Mouse (Mus musculus) Muller cell, postnatal 12 days (primary cell): ENCODE measurements around the gene Mylk3.

Experiments used
- DNase-seq: peaks from one replicate; pipeline ENCODE4 v3.0.0-alpha.2; 2015; ENCODE audit errors: inconsistent ontology term

Gene Mylk3

DNA sequence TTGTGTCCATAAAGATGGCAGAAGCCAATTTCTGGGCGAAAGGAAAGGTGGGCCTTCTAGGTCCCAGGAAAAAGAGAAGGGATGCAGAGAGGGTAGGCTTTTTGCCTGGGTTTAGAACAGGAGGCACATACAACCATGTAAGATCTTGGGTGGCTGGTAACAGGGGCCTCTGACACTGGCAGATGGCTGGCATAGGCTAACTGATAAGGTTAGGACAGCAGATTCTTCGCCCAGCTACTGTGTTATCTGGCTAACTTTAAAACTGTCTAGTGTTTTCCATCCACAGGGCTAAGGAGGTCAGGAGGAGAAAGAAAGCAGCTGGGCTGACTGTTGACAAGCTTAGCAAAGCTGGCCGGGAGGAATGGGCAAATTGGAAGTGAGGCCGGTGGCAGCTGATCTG lies 67.6 kb downstream of the Mylk3 start:
- no peak for DNase-seq

GRCm38 (mm10) chr8:85313036-85313435 lies 73.1 kb downstream of the Mylk3 start:
- no peak for DNase-seq

DNA sequence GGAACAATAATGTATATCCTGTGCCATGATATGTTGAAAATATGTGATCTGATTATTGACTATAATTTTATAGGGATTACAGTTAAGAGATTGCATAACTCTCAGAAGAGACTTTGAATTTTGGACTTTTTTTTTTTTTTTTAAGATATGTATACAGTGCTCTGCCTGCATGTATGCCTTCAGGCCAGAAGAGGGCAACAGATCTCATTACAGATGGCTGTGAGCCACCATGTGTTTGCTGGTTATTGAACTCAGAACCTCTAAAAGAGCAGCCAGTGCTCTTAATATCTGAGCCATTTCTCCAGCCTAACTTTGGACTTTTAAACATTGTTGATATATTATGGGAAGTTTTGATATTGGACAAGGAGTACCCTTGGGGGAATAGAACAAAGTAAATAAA lies 74.4 kb downstream of the Mylk3 start:
- DNase-seq: peak; percentile 10

DNA sequence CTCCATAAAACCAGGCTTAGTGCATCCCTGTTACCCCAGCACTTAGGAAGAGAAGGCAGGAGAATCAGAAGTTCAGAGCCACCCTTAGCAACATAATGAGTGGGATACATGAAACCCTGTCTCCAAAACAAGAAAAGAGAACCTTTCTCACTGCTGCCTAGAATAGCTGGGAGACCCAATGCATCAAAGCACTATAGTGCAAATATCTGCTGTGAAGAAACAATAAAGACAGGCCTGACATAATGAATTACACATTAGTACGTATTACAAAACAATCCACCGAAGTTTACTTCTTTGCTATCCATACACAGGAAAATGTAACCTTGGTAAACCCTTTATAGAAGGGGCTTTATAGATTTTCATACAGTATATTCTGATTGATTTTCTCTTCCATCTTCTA lies 77.6 kb downstream of the Mylk3 start:
- DNase-seq: no peak

- no peak for DNase-seq
Observed at GRCm38 (mm10) chr8:85303531-85303930, 82.6 kb downstream of the Mylk3 start.

GRCm38 (mm10) chr8:85302931-85303330 lies 83.2 kb downstream of the Mylk3 start:
- no peak for DNase-seq

DNA sequence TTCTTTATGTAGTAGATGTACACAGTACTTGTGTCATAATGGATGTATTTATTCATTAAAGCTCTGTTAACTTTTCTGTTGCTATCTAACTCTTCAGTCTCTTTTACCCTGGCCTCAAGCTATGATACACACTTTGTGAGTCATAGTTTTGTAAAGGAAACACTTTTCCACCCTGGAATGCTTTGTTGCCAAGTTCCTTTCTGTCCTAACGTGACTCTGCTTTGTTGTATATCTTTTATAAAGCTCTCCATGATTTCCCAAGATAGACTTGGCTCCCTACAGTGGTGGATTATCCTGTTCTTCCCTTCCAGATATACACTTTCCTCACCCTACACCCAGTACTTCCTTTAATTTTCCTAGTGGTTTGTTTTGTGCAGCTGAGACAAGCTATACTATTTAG lies 84.2 kb downstream of the Mylk3 start:
- DNase-seq: peak; percentile 29

GRCm38 (mm10) chr8:85299434-85300077 lies 86.6 kb downstream of the Mylk3 start, which contains the start of the genes Orc6 and Vps35:
Gene Orc6, plus strand, starts transcription at chr8:85299632.
Gene Vps35, minus strand, starts transcription at chr8:85299802.
- DNase-seq: peak; percentile 98

DNA sequence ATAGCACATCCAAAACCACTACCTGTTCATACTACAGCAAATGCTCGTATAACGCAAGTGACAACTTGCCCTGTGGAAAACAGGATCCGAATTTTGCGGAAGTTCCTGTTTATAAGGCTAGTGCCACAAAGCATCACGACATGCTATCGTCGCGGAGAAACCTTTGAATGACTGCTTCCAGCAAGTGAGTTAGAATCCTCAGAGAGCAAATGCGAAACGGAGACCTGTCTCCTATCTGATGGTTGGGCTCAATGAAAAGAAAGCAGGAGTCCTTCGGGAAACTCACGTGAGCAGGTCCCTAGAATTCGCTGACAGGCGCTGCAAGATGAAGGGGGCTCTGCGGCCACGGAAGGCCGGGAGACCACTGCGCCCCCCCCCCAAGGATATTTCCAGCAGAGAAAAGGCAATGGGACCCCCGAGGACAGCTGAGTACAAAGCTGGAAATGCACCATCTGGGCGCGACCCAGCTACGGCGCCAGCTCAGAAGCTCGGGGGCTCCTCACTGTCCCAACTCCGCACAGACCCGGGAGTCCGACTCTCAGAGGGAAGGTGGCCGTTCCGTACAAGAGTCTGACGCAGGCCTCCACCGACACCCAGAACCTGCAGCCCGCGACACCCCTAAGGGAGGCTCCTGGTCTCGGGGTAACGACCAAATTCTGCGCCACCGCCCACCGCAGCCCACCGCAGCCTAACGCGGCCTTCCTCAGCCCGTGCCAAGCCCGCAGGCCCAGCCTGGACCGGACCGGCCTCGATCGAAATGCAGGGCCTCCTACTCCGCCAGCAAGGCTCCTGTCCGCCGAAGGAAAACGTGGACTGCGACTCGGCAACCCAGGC lies 87.3 kb downstream of the Mylk3 start:
- DNase-seq: peak; percentile 19

- no peak for DNase-seq
Observed at GRCm38 (mm10) chr8:85286846-85287245, 99.3 kb downstream of the Mylk3 start.
